Mouse (Mus musculus) layer of hippocampus, adult 8-10 months (tissue): ENCODE data around the gene Gm1673. TPM values are rescaled to one million over a fixed set of nuclear protein-coding genes. Genes with fewer than 3 reads are reported as not detected.

Experiments
- DNase-seq, 2 experiments: peaks; one replicate each; pipeline ENCODE4 v3.0.0; 2022; ENCODE audit warnings: low spot score in 2 of 2
- total RNA-seq, 4 experiments: library from RNA; stranded (reverse); gene quantifications; 2 replicates each; pipeline ENCODE4 v1.2.4; 2022

The Gm1673 gene
- total RNA-seq, 4 experiments from 2014 or later, result 46.7 to 64.8 (median 54.9) TPM

DNA sequence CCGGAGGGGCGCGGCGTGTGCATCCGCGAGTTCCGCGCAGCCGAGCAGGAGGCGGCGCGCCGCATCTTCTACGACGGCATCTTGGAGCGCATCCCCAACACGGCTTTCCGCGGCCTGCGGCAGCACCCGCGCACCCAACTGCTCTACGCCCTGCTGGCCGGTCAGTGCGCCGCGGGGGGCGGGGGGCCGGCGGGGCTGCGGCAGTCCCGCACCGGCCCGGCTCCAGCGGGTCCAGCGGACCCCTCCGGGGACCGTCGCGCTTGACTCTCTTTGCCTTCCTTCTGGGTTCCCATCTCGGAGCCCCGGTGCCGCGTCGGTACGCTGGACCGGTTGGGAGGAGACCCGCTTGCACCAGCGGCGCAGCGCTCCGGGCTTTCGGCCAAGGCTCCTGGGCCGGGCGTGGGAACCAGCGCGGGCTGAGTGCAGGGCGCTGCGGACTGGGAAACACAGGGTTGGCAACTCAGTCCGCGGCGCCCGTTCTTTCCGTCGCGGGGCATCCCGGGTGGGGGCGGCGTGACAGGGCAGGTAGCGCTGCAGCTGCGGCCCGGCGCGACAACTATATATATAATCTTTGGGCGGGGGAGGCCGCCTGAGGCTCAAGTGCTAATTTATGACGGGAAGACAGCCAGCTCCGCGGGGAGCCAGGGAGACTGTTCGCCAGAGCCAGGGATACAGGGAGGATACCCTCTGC is 14.0 kb downstream of the Gm1673 start:
- peak; percentile 49 to 55 for DNase-seq

DNA sequence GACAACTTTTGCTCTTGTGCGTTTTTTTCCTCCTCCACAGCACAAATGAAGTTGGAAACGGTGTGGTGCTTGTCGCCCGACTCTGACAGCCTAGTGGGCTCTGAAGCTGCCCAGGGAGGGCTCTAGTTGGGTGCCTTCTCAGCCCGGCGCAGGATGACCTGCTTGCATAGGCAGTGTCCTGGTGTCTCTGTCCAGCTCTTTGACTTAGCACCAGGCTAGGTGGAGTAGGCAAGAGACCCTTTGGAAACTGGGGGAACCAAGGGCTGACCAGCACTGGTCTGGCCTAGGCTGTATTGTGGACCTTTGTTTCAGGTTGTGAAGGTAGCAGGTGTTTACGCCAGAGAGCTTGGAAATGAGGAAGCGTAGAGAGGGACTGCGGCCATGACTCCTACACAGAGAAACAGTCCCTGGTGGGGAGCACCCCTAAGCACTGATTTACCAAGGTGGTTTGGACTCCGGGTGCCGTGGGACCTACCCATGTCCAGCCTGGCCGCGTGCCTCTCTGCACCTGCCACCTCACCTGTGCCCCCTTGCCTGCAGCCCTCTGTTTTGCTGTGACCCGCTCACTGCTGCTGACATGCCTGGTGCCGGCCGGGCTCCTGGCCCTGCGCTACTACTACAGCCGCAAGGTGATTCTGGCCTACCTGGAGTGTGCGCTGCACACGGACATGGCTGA is 14.7 kb downstream of the Gm1673 start:
- no peak for DNase-seq

DNA sequence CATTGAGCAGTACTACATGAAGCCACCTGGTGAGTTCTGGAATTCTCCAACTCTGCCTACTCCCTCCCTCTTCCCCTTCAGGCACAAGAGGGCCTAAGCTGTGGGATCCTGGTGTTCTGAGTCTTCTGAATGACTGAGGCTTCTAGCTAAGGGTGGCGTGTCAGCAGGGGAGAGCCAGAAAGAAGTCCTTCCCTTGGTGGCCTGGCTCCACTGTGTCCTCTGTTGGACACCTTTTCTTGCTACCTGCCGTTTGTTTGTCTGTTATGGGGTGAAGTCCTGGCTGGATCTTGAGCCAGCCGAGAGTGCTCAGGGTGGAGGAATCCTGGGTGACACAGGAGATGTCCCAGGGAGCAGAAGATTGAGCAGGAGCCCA is 15.3 kb downstream of the Gm1673 start:
- no peak for DNase-seq

DNA sequence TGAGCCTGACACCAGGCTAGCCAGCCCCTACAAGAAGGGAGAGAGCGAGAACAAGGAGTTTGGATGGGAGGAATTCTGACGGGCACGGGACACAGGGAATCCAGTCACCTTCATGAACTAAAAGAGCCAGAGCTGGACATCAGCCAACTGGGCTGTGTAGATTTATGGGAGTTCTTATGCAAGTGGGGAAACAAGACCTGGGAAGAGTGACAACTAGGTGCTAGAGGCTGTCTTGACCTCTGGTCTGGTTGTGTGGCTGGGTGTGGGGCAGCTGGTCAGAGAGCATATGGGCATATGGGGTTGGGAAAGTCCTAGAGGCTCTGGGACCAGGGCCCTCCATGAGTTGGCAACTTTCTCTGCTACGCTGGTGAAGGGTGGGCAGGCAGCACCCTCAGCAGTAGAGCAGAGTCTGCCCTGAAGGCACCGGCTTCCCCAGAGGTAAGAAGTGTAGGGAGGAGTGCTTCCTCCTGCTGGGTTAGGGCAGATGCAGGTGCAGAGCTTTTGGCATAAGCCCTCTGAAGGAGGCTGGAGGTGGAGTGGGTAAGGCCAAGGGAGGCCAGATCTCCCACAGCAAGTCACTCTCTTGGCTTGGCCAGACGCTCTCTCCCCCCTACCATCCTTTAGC is 16.3 kb downstream of the Gm1673 start:
- DNase-seq, result no peak

DNA sequence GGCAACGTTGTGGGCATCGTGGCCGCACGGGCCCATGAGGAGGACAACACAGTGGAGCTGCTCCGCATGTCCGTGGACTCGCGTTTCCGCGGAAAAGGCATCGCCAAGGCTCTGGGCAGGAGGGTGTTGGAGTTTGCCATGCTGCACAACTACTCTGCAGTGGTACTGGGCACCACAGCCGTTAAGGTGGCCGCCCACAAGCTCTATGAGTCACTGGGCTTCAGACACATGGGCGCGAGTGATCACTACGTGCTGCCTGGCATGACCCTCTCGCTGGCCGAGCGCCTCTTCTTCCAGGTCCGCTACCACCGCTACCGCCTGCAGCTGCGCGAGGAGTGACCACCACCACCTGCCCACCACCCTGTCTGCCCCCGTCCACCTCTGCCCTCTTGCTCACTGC is 17.6 kb downstream of the Gm1673 start:
- no peak for DNase-seq

DNA sequence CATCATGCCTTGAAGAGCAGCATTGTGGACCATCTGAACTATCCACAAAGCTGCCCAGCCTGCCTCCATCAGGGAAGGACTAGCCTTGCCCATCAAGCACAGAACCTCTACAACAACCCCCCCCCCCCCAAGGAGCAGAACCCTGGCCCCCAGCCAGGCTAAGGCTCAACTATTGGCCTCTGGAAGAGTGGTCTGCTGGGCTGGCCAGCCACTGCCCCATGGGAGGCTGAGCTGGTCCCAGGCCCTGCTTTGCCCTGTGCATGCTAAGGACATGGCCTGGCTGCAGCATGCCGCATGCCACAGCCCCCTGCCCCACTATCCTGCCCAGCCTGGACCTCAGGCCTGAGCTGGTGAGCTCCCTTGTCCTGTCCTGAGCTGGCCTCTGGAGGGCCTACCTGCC is 18.2 kb downstream of the Gm1673 start:
- no peak for DNase-seq

DNA sequence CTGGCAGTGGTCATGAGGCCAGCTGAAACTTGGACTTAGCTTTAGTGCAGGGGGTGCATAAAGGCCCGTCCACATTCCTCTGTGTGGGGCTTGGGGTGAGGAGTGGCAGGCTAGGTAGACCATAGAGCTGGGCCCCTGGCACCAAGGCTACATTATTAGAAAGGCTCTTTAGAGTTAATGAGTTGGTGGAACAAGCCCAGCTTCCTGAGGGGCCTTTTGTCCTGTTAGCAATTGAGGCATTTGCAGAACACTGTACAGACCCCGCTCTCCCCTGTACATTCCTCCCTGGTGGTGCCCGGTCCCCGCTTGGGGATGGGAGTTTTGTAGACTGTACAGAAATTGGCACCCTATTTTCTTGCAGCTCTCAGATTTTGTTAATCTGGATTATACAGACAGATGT is 19.4 kb downstream of the Gm1673 start:
- no peak for DNase-seq

DNA sequence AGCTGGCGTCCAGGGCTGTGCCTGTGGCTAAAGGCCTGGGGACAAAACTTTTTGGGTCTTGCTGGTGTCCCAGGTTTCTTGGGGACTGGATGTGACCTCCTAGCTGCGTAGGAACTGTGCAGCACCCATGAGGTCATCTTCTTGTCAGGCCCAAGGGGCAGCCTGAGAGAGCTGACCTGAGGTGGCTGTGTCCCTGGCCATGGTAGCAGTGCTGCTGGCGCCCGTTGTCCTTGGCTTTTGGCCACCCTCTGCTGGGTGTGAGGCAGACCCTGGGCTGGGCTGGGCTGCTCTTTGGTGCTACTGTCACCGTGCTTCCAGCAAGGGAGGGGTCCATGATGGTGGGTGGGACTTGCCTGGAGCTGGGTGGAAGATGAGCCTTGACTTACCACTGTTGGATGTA is 21.4 kb downstream of the Gm1673 start:
- DNase-seq, result no peak

DNA sequence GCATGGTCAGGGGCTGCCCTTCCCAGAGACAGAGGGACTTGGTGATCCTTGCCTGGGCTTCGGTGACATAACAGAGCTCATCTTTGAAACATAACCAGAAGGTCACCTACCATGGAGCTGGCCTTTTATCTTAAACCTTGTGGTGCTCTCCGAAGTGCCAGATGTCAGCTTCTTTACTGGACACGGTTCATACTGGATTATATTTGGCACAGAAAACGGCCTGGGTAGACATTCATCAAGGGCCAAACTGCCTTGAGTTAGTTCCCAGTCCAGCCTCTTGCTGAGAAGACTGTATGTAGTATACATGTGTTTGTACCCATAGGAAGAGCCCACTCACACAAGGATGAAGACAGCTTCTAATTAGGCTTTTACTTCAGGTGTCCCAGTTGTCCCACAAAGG is 23.6 kb downstream of the Gm1673 start:
- DNase-seq, result no peak

DNA sequence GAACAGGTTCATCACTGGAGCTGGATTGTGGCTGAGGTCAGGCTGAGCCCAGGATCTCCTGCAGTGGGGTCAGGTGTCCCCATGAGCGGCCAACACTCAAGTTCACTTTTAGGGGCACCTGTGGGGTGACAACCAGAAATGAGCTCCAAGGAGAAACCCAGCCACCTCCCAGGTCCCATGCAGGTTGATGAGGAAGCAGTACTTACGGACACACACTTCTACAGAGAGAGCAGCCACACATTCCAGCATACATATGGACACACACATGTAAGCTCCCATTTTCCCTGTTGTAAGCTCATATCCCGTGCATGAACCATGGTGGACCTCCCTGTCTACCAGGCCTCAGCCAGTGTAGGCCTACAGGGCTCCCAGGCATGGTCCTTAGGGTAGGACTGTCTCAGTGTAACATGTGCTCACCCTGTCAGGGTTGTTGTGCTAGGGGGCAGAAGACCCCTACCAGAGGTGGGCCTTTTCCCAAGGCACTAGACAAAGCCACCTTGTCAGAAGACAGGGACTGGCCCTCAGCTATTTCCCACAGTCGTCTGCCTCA is 24.2 kb downstream of the Gm1673 start:
- no peak for DNase-seq

DNA sequence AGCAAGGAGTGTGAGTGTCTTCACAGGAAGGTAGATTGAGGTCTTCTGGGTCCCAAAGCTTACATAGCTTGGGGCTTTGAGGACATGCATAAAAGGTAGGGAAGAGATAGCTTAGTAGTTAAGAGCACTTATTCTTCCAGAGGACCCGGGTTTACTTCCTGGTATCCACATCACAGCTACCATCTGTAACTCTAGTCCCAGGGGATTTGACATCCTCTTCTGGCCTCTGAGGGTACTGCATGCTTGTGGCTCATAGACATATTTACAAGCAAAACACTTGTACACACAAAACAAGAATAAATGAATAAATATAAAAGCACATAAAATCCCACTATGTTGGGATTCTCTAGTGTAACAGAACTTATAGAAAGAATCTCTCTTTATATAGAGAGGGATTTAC is 31.4 kb downstream of the Gm1673 start:
- DNase-seq, result no peak

DNA sequence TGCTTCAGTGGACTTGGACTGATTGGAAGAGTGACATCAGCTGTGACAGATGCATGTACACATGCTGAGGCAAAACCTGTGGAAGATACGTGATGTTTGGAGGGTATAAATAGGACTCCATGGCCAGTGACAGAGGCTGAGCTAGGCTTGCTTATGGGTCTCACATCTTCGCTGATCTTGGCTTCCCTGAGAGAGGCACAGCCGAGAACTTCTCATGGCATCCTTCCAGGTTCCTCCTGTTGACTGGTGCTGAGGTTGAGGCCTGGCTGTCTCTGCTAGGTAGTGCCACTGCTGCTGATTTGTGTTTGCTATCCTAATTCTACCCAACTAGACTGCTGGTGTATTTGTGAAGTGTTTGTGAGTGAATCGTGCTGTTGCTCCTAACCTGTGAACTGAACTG is 35.7 kb downstream of the Gm1673 start:
- no peak for DNase-seq

DNA sequence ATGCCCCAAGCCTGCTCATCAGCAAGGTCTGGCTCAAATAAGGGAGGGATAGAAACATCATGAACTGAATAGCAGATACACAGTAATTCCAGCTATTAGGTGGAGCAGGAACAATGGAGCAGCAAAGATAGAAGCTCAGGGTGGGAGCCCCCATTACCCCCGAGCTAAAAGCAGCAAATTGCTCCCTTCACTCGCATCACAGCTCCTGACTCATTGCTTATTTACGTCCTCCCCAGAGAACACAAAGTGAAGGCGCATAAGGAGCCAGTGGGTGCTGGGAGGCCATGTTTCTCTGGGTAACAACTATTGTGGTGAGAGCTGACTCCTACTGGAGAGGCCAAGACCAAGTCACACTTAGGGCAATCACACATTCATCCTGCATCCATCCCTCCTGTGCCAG is 46.9 kb downstream of the Gm1673 start:
- DNase-seq, result no peak

DNA sequence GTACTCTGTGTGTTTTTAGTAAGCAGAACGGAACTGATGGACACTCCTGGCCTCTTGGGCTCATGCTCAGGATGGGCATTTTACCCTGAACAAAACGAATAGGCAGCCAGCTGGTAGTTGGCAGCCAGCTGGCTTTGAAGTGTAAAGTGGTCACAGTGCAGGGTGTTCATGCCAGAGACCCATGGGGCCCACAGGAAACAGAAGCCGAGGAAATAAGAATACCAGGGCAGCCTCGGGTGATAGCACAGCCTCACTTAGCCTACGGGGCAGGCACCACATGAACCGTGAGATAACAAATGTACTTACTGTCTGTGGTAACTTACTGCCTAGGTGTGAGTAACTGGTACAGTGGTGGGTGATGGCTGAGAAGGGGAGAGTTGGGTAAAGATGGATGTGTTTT is 47.8 kb downstream of the Gm1673 start:
- DNase-seq, result no peak

DNA sequence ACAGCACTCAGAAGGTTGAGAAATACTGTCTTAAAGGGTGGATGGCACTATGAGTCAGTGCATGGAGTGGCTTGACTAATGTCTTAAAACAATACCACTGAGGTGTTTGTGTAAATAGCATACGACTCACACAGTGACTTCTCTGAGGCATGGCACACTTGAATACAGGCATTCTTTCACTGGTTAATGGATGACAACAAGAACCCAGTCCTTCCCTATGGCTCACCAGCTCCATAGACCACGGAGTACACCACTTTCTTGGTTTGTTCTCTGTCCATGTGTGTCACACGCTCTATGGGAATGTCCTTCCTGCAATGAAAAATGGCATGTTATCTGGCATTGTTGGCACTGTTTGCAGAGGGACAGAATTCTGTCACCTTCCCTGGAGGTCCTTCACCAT is 49.3 kb downstream of the Gm1673 start:
- no peak for DNase-seq

Other genes starting within 250 kb of the Gm1673 start
- 100 to 1,000 TPM in 1 of 4 experiments, 10 to 100 TPM in 3; 86.6 to 101 (median 92.9) TPM for gene Letm1, start 200.6 kb upstream of the Gm1673 start, total RNA-seq
- gene Nsd2, start 162.7 kb upstream of the Gm1673 start, total RNA-seq, result 100 to 1,000 TPM; 106 to 126 (median 115) TPM
- 10 to 100 TPM; 19.3 to 22.6 (median 20.8) TPM for gene Nelfa, start 47.0 kb upstream of the Gm1673 start, total RNA-seq
- gene Nat8l, start 12.6 kb downstream of the Gm1673 start, total RNA-seq, result 100 to 1,000 TPM; 140 to 156 (median 148) TPM
- gene Poln, start 186.0 kb downstream of the Gm1673 start, total RNA-seq, result 1 to 10 TPM in 3 of 4 experiments, under 1 TPM in 1; 0.73 to 1.3 (median 1.1) TPM
- gene Haus3, start 186.1 kb downstream of the Gm1673 start, total RNA-seq, result 10 to 100 TPM in 1 of 4 experiments, 1 to 10 TPM in 3; 6.0 to 11.1 (median 6.8) TPM
- gene Mxd4, start 204.3 kb downstream of the Gm1673 start, total RNA-seq, result 10 to 100 TPM; 72.5 to 84.4 (median 76.7) TPM